Mouse (Mus musculus): ENCODE measurements around the gene Abraxas1. TPM values are rescaled to one million over a fixed set of nuclear protein-coding genes. Genes with fewer than 3 reads are reported as not detected.

Gene Abraxas1
- total and polyA plus RNA-seq, 3 experiments: 14.2 to 26.4 TPM; not detected in 1

- TF ChIP-seq E2F4 (IDR thresholded peaks at IDR 0.05; ENCODE audit: borderline replicate concordance, low read depth, low read length): no peak; the same call in 1 of the 2 replicates
- TF ChIP-seq ZKSCAN1 (IDR thresholded peaks at IDR 0.05; ENCODE audit: low read depth, low read length): no peak
- TF ChIP-seq MEF2A (IDR thresholded peaks at IDR 0.05; ENCODE audit: extremely low read depth, insufficient replicate concordance, low read depth, low read length, poor library complexity, severe bottlenecking): no peak
- TF ChIP-seq CTCF (IDR thresholded peaks at IDR 0.05 in 2 of 3, conservative IDR thresholded peaks at IDR 0.05 in 1 of 3; ENCODE audit: control insufficient read depth in 1 of 3, insufficient read depth in 1 of 3, low read depth in 2 of 3, low read length in 3 of 3, poor library complexity in 1 of 3, severe bottlenecking in 1 of 3): no peak
These were observed at the start of gene Abraxas1 (continued) for GRCm38 (mm10) chr5:100820483-100821184.

- Histone ChIP-seq H3K4me1 (ENCODE audit: control insufficient read depth in 1 of 2, insufficient read depth in 2 of 2, low read length in 2 of 2) (no peaks in the 10 kb centered on the region), H3K9me3 (replicated peaks; ENCODE audit: insufficient read depth, low read length) (no peaks in the 10 kb centered on the region), H3K27me3 (ENCODE audit: control insufficient read depth in 1 of 2, insufficient read depth in 2 of 2, low read length in 2 of 2) (peaks cover 0 to 2% of the 10 kb centered on the region in 2 experiments; a peak in 1 of 4 replicates), H3K27ac (ENCODE audit: control insufficient read depth, low read depth, low read length) (no peak overlapping the region), H3K4me3 (ENCODE audit: control insufficient read depth in 1 of 2, insufficient read depth in 1 of 2, low read depth in 2 of 2, low read length in 2 of 2) (no peak overlapping the region), H3K9ac (ENCODE audit: control insufficient read depth, low read depth, low read length, poor library complexity, severe bottlenecking) (no peak overlapping the region), H3K36me3 (ENCODE audit: control insufficient read depth in 1 of 2, insufficient read depth in 2 of 2, low read length in 2 of 2) (no peaks in the 10 kb centered on the region), H3K79me2 (ENCODE audit: control insufficient read depth, insufficient read depth, low read length, poor library complexity) (no peaks in the 10 kb centered on the region)
- no peak for DNase-seq (ENCODE audit: low read depth, low spot score)
- TF ChIP-seq CHD2 (IDR thresholded peaks at IDR 0.05; ENCODE audit: low read length): no peak
- TF ChIP-seq ZKSCAN1 (IDR thresholded peaks at IDR 0.05; ENCODE audit: low read depth, low read length): no peak
- no peak for TF ChIP-seq MEF2A (IDR thresholded peaks at IDR 0.05; ENCODE audit: extremely low read depth, insufficient replicate concordance, low read depth, low read length, poor library complexity, severe bottlenecking)
- no peak for TF ChIP-seq TBP (IDR thresholded peaks at IDR 0.05; ENCODE audit: low read depth, low read length)
- TF ChIP-seq E2F4 (IDR thresholded peaks at IDR 0.05; ENCODE audit: borderline replicate concordance, low read depth, low read length): no peak
- TF ChIP-seq SIN3A (IDR thresholded peaks at IDR 0.05; ENCODE audit: low read length): no peak
These were observed 48.6 kb upstream of the Abraxas1 start for GRCm38 (mm10) chr5:100869197-100869895.

DNA sequence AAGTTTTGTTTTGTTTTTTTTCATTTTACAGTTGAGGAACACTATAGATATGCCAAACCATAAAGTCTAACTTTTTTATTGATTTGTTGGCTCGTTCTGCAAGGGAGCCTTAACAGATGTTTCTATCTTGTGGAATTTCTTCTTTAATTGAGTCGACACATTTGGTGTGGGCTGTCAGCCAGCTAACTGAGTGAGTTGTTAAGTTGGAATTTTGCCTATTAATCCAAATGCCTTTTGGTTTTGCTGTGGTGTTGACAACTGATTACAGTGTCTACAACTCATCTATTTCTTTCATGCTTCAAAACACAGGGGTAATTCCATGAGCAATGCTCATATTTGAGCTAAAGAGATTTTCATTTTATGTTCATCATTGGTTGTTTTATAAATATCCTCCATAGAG, 45.4 kb upstream of the Abraxas1 start:
- no peak for TF ChIP-seq MAFK (IDR thresholded peaks at IDR 0.05; ENCODE audit: borderline replicate concordance, low read depth, low read length)
- DNase-seq (ENCODE audit: low read depth, low spot score): no peak
- no peak overlapping the region for H3K4me3 ChIP-seq (ENCODE audit: control insufficient read depth in 1 of 2, insufficient read depth in 1 of 2, low read depth in 2 of 2, low read length in 2 of 2)
- no peaks in the 10 kb centered on the region for H3K4me1 ChIP-seq (ENCODE audit: control insufficient read depth in 1 of 2, insufficient read depth in 2 of 2, low read length in 2 of 2)
- H3K9me3 ChIP-seq (replicated peaks; ENCODE audit: insufficient read depth, low read length): no peaks in the 10 kb centered on the region
- no peak overlapping the region for H3K9ac ChIP-seq (ENCODE audit: control insufficient read depth, low read depth, low read length, poor library complexity, severe bottlenecking)
- H3K27me3 ChIP-seq (ENCODE audit: control insufficient read depth in 1 of 2, insufficient read depth in 2 of 2, low read length in 2 of 2): no peaks in the 10 kb centered on the region
- no peaks in the 10 kb centered on the region for H3K79me2 ChIP-seq (ENCODE audit: control insufficient read depth, insufficient read depth, low read length, poor library complexity)
- no peak overlapping the region for H3K27ac ChIP-seq (ENCODE audit: control insufficient read depth, low read depth, low read length)
- H3K36me3 ChIP-seq (ENCODE audit: control insufficient read depth in 1 of 2, insufficient read depth in 2 of 2, low read length in 2 of 2): no peaks in the 10 kb centered on the region

- Histone ChIP-seq H3K9me3 (replicated peaks; ENCODE audit: insufficient read depth, low read length) (no peaks in the 10 kb centered on the region), H3K36me3 (ENCODE audit: control insufficient read depth in 1 of 2, insufficient read depth in 2 of 2, low read length in 2 of 2) (no peaks in the 10 kb centered on the region), H3K27me3 (ENCODE audit: control insufficient read depth in 1 of 2, insufficient read depth in 2 of 2, low read length in 2 of 2) (no peaks in the 10 kb centered on the region), H3K9ac (ENCODE audit: control insufficient read depth, low read depth, low read length, poor library complexity, severe bottlenecking) (no peak overlapping the region), H3K27ac (ENCODE audit: control insufficient read depth, low read depth, low read length) (no peak overlapping the region), H3K4me3 (ENCODE audit: control insufficient read depth in 1 of 2, insufficient read depth in 1 of 2, low read depth in 2 of 2, low read length in 2 of 2) (no peak overlapping the region), H3K4me1 (ENCODE audit: control insufficient read depth in 1 of 2, insufficient read depth in 2 of 2, low read length in 2 of 2) (no peaks in the 10 kb centered on the region), H3K79me2 (ENCODE audit: control insufficient read depth, insufficient read depth, low read length, poor library complexity) (no peaks in the 10 kb centered on the region)
- no peak for DNase-seq (ENCODE audit: low read depth, low spot score)
- TF ChIP-seq GABPA (IDR thresholded peaks at IDR 0.05; ENCODE audit: low read depth, low read length) (no peak), MAFK (IDR thresholded peaks at IDR 0.05; ENCODE audit: borderline replicate concordance, low read depth, low read length) (no peak), MAZ (IDR thresholded peaks at IDR 0.05; ENCODE audit: low read depth, low read length) (no peak), MYC (IDR thresholded peaks at IDR 0.05; ENCODE audit: low read depth, low read length) (no peak), MYB (IDR thresholded peaks at IDR 0.05; ENCODE audit: low read depth, low read length) (no peak), GATA1 (IDR thresholded peaks at IDR 0.05; ENCODE audit: low read depth, low read length) (no peak), TCF12 (IDR thresholded peaks at IDR 0.05; ENCODE audit: low read depth, low read length) (no peak), NELFE (IDR thresholded peaks at IDR 0.05; ENCODE audit: low read depth, low read length) (no peak), ZNF384 (IDR thresholded peaks at IDR 0.05; ENCODE audit: low read depth, low read length) (no peak)
These were observed 43.7 kb upstream of the Abraxas1 start for GRCm38 (mm10) chr5:100864438-100864837.
